Mouse (Mus musculus): ENCODE measurements around the gene Kcna6. TPM values are rescaled to one million over a fixed set of nuclear protein-coding genes. Genes with fewer than 3 reads are reported as not detected.

Gene Kcna6
- polyA plus RNA-seq (2014; fragmentation: Illumina TruSeq; extraction: RNeasy Lipid Tissue Mini Kit (QIAGEN cat#74804); ENCODE audit: low read depth, low replicate concordance): 1.7 TPM

DNA sequence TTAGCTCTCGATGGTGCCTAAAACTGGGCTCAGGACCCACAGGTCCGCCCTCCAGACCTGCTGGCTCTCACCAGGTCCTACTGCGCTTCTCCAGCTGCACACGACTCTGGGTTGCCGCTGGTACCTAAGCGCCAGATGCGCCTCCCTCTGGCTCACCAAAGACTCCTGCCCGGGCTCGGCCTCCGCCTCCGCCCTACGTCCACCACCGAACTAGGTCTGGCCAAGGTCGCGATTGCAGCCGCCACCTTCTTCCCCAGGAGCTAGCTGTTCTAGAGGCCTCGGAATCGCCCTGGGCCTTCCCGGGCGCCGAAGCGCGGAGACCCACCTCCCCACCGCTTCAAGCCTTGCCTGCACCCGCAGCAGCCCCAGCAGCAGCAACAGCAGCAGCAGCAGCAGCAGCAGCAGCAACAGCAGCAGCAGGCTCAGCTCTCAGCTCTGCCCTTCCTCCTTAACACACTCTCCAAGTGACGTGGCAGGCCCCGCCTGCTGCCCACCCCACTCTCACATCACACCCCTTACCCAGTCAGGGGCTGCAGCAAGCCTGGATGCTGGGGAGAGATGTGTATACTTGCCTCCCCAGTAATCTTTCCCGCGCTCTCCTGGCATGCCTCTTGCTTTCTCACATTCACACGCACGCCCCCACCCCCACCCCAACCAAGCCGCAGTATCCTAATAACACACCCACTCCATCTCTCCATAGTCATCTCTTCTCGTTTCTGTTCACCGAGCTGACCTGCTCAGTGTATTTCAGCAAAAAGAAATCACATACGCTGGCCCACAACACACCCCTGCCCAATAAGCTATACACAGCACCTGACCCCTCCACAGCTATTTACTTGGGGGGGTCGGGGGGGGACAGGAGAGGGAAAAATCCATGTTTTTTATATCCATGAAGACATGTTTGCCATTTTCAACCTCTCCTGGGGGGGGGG lies at the start of gene Kcna6:
TSS of gene Kcna6 (minus strand) at position 464 of the 932 bp plus-strand sequence.

Other genes starting within 250 kb of the Kcna6 start
- gene Kcna5, start 205.3 kb downstream of the Kcna6 start, polyA plus RNA-seq (2014; fragmentation: Illumina TruSeq; extraction: RNeasy Lipid Tissue Mini Kit (QIAGEN cat#74804); ENCODE audit: low read depth, low replicate concordance): 15.8 TPM
- gene Kcna1, start 94.3 kb downstream of the Kcna6 start, polyA plus RNA-seq (2014; fragmentation: Illumina TruSeq; extraction: RNeasy Lipid Tissue Mini Kit (QIAGEN cat#74804); ENCODE audit: low read depth, low replicate concordance): 1.5 TPM
- gene Ndufa9, start 108.5 kb upstream of the Kcna6 start, polyA plus RNA-seq (2014; fragmentation: Illumina TruSeq; extraction: RNeasy Lipid Tissue Mini Kit (QIAGEN cat#74804); ENCODE audit: low read depth, low replicate concordance): 696 TPM
- gene Akap3, start 112.4 kb upstream of the Kcna6 start, polyA plus RNA-seq (2014; fragmentation: Illumina TruSeq; extraction: RNeasy Lipid Tissue Mini Kit (QIAGEN cat#74804); ENCODE audit: low read depth, low replicate concordance): not detected
- gene Dyrk4, start 181.2 kb upstream of the Kcna6 start, polyA plus RNA-seq (2014; fragmentation: Illumina TruSeq; extraction: RNeasy Lipid Tissue Mini Kit (QIAGEN cat#74804); ENCODE audit: low read depth, low replicate concordance): not detected
- 0.84 TPM for gene Rad51ap1, start 198.9 kb upstream of the Kcna6 start, polyA plus RNA-seq (2014; fragmentation: Illumina TruSeq; extraction: RNeasy Lipid Tissue Mini Kit (QIAGEN cat#74804); ENCODE audit: low read depth, low replicate concordance)
- 17.0 TPM for gene D6Wsu163e, start 199.3 kb upstream of the Kcna6 start, polyA plus RNA-seq (2014; fragmentation: Illumina TruSeq; extraction: RNeasy Lipid Tissue Mini Kit (QIAGEN cat#74804); ENCODE audit: low read depth, low replicate concordance)